Mouse (Mus musculus) kidney, embryonic 14.5 days (tissue): ENCODE measurements at regions not wholly inside any gene's neighbourhood (a gene's known extent, or its start where the extent isn't known, plus 50 kb on each side); places are given as distances from the start of the nearest gene placed in this dataset.

Experiments
- ATAC-seq: fragments of 200-750 bp; cut with Nextera tagmentation; 2 replicates; pipeline ENCODE4 v1.8.0; 2017; ENCODE audit warnings: moderate number of reproducible peaks, mild to moderate bottlenecking, moderate TSS enrichment, moderate library complexity; ENCODE audit not compliant: low FRiP score, low TSS enrichment
- H3K27ac ChIP-seq: fragments of 300-500 bp; sonication (generic); 2 replicates; pipeline ENCODE4 v1.5.1; 2014; ENCODE audit warnings: low read depth, mild to moderate bottlenecking, low read length, moderate library complexity, mixed read lengths
- H3K27me3 ChIP-seq: fragments of 300-500 bp; sonication (generic); 2 replicates; pipeline ENCODE4 v1.6.1; 2014; ENCODE audit warnings: mild to moderate bottlenecking, low read length; ENCODE audit not compliant: control insufficient read depth, insufficient read depth
- H3K36me3 ChIP-seq: fragments of 300-500 bp; sonication (generic); 2 replicates; pipeline ENCODE4 v1.6.1; 2014; ENCODE audit warnings: low read length, mixed read lengths; ENCODE audit not compliant: control insufficient read depth, insufficient read depth
- H3K4me1 ChIP-seq: fragments of 300-500 bp; sonication (generic); 2 replicates; pipeline ENCODE4 v1.6.1; 2014; ENCODE audit warnings: low read length, mixed read lengths; ENCODE audit not compliant: control insufficient read depth, insufficient read depth
- H3K4me2 ChIP-seq: fragments of 300-500 bp; sonication (generic); replicated peaks from 2 replicates; pipeline ENCODE4 v1.6.1; 2014; ENCODE audit warnings: low read depth, mild to moderate bottlenecking, low read length
- H3K4me3 ChIP-seq: fragments of 300-500 bp; sonication (generic); 2 replicates; pipeline ENCODE4 v1.5.1; 2014; ENCODE audit warnings: mild to moderate bottlenecking, low read length
- H3K9ac ChIP-seq: fragments of 300-500 bp; sonication (generic); 2 replicates; pipeline ENCODE4 v1.6.1; 2014; ENCODE audit warnings: low read depth, mild to moderate bottlenecking, low read length, moderate library complexity
- H3K9me3 ChIP-seq: fragments of 300-500 bp; sonication (generic); 2 replicates; pipeline ENCODE4 v1.6.1; 2016; ENCODE audit warnings: low read length; ENCODE audit not compliant: control insufficient read depth
- WGBS: fragments of 180-500 bp; shearing (Covaris S2); extraction: QIAGEN DNeasy Blood & Tissue Kit; methylation state at CpG from one replicate; pipeline ENCODE4 v1.1.7; 2014; 5-methylcytosine and 5-hydroxymethylcytosine counted together

- H3K27me3 ChIP-seq: no peaks in the 10 kb centered on the region
- no peaks in the 10 kb centered on the region for H3K36me3 ChIP-seq
- H3K27ac ChIP-seq: no peak overlapping the region
- H3K4me3 ChIP-seq: no peak overlapping the region
- H3K4me2 ChIP-seq: no peak overlapping the region
- WGBS: 79% methylated on average over 3 of the region's 3 CpGs
- no peaks in the 10 kb centered on the region for H3K4me1 ChIP-seq
- no peak for ATAC-seq
- H3K9ac ChIP-seq: no peak overlapping the region
- H3K9me3 ChIP-seq: no peaks in the 10 kb centered on the region
Measured at GRCm38 (mm10) chr3:149379249-149379865, 389.0 kb upstream of the Adgrl2 start.

DNA sequence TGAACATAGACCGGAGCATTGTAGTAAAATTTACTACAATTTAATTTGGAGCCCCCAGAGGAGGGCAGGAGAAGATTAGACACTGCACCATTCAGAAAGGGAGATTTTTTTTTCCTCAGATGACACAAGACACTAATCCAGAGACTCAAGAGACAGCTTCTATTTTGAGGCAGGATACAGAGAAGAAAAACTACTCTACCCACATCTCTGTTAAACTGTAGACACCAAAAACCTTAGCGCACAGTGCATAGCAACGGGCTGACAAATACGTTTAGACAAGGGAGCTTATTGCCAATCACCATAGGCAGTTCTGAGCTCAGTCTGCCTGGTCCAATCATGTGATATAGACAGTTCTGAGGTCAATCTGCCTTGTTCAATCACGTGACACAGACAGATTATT, 381.1 kb upstream of the Adgrl2 start:
- WGBS: 88% methylated on average over 5 of the region's 5 CpGs
- Histone ChIP-seq H3K9ac (no peak overlapping the region), H3K36me3 (no peaks in the 10 kb centered on the region), H3K4me2 (no peak overlapping the region), H3K27ac (no peak overlapping the region), H3K27me3 (no peaks in the 10 kb centered on the region), H3K9me3 (no peaks in the 10 kb centered on the region), H3K4me3 (no peak overlapping the region), H3K4me1 (no peaks in the 10 kb centered on the region)
- ATAC-seq: no peak

DNA sequence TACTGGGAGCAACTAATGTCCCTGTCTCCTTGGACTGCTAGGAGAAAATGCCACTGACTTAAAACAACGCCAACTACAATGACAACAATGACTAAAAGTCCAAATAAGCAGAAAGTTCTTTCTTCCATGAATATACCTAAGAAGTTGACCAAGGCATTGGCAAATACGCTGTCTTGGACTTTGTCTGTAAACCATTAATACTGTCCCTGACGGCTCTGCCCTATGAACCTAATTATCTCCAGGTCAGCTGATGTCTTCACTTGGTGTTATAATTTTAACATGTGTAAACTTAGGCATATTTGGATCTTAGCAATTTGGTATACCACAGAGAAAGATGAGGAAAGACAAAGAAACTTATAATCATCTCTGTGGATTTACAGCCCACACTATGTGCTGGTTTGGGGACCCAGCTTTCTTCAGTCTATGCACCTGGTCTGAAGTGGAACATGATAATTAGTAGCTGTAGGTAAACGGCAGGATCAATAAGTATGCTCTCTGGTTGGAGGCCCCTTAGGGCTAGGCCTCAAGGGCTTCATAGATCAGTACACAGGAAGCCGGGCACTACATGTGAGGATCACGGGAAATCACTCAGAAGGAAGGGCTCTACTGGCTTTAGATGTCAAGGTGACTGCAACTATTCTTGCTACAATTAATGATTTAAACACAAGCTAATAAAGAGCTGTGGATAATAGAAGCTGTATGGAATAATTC, 380.3 kb upstream of the Adgrl2 start:
- no peak overlapping the region for H3K9ac ChIP-seq
- H3K9me3 ChIP-seq: no peaks in the 10 kb centered on the region
- H3K27me3 ChIP-seq: no peaks in the 10 kb centered on the region
- H3K4me2 ChIP-seq: no peak overlapping the region
- H3K4me1 ChIP-seq: no peaks in the 10 kb centered on the region
- ATAC-seq: no peak
- no peak overlapping the region for H3K4me3 ChIP-seq
- WGBS: 88% methylated on average over 6 of the region's 6 CpGs
- H3K36me3 ChIP-seq: no peaks in the 10 kb centered on the region
- no peak overlapping the region for H3K27ac ChIP-seq

DNA sequence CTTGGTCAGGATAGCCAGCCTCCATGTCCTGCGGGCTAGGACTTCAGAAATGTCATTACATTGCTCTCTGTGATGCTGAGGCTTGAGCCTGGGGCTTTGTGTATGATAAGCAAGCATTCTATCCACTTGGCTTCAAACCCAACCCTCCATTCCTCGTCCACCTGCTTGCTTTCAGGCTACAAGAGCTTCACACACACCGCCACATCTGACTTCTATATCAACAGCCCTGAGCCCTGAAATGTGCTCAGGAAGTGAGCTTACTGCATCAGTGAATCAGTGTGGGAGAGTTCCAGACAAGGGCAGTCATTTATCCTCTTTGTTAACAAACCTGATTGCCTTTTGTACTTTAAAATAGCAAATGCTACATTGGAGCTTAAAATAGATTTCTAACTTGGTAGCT, 377.5 kb upstream of the Adgrl2 start:
- H3K4me3 ChIP-seq: no peak overlapping the region

GRCm38 (mm10) chr3:149360164-149360563, 369.8 kb upstream of the Adgrl2 start:
- Histone ChIP-seq H3K4me3 (no peak overlapping the region), H3K27me3 (no peaks in the 10 kb centered on the region), H3K4me1 (no peaks in the 10 kb centered on the region), H3K9me3 (no peaks in the 10 kb centered on the region), H3K27ac (no peak overlapping the region), H3K36me3 (no peaks in the 10 kb centered on the region), H3K9ac (no peak overlapping the region), H3K4me2 (no peak overlapping the region)
- 72% methylated on average over 2 of the region's 2 CpGs for WGBS
- ATAC-seq: no peak

More for the DNA sequence above, 377.5 kb upstream of the Adgrl2 start:
- no peaks in the 10 kb centered on the region for H3K4me1 ChIP-seq
- H3K27me3 ChIP-seq: no peaks in the 10 kb centered on the region
- no peak overlapping the region for H3K27ac ChIP-seq
- ATAC-seq: peak; percentile 64; the same call in 1 of the 2 replicates
- no peaks in the 10 kb centered on the region for H3K9me3 ChIP-seq
- H3K9ac ChIP-seq: no peak overlapping the region
- no peaks in the 10 kb centered on the region for H3K36me3 ChIP-seq
- no peak overlapping the region for H3K4me2 ChIP-seq
- 42% methylated on average over 3 of the region's 3 CpGs for WGBS

- H3K9me3 ChIP-seq: no peaks in the 10 kb centered on the region
- no peak overlapping the region for H3K4me3 ChIP-seq
- H3K4me2 ChIP-seq: no peak overlapping the region
- no peaks in the 10 kb centered on the region for H3K36me3 ChIP-seq
- H3K27ac ChIP-seq: no peak overlapping the region
- no peak overlapping the region for H3K9ac ChIP-seq
- ATAC-seq: no peak
- H3K4me1 ChIP-seq: no peaks in the 10 kb centered on the region
- no peaks in the 10 kb centered on the region for H3K27me3 ChIP-seq
- WGBS: 34% methylated on average over 6 of the region's 6 CpGs
Measured at GRCm38 (mm10) chr3:149358570-149359193, 368.3 kb upstream of the Adgrl2 start.

DNA sequence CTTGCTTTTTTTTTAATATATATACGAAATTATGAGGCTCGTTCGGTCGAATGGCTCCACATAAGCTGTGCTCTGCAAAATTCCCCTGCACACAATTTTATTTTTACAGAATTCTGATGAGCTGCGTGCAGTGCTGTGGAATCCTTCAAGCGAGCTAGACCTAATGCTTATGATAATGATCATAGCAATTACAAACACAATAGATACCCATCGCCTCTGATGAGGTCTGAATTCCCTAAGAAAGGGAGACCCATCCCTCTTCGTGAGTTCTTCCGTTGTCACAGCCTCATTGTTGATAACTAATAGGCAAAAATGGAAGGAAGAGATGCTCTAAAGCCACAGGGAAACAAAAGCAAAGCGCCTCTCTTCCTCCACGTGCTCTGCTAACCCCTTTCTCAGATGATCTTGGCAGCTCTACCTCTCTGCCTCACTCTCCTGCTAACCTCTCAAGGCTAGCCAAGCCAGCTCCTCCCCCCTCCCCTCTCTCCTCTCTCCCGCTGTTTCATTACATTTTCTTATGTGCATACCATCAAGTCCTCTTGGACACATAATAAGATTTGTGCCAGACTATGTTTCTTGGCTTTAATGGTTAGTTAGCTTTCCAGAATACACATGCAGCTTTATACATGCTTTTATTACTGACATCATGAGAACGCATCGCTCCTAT, 367.7 kb upstream of the Adgrl2 start:
- Histone ChIP-seq H3K27ac (no peak overlapping the region), H3K4me3 (no peak overlapping the region), H3K9ac (no peak overlapping the region), H3K9me3 (no peaks in the 10 kb centered on the region), H3K4me1 (no peaks in the 10 kb centered on the region), H3K4me2 (no peak overlapping the region), H3K27me3 (no peaks in the 10 kb centered on the region), H3K36me3 (no peaks in the 10 kb centered on the region)
- 52% methylated on average over 14 of the region's 14 CpGs for WGBS
- peak; percentile 43; the same call in 1 of the 2 replicates for ATAC-seq

DNA sequence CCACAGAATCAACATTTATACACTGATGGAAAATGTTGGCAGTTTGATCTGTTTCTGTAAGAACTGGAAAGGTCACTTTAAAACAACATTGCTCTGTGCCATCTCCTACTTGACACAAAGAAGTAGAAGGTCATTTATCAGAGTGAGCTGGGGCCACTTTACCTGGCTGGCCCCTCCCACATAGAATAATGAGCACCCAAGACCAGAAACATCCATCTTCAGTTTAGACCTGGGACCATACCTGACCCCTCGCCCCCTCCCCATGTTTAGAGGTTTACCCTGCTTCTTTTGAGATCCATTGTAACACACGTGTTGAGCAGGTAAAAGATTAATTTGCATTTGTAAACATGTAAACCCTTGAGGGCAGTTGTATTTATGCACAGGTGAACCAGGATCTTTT, 366.8 kb upstream of the Adgrl2 start:
- Histone ChIP-seq H3K9ac (no peak overlapping the region), H3K27ac (no peak overlapping the region), H3K9me3 (no peaks in the 10 kb centered on the region), H3K4me1 (no peaks in the 10 kb centered on the region), H3K4me2 (no peak overlapping the region), H3K27me3 (no peaks in the 10 kb centered on the region), H3K36me3 (no peaks in the 10 kb centered on the region), H3K4me3 (no peak overlapping the region)
- WGBS: 47% methylated on average over 2 of the region's 2 CpGs
- no peak for ATAC-seq

- Histone ChIP-seq H3K36me3 (no peaks in the 10 kb centered on the region), H3K27me3 (no peaks in the 10 kb centered on the region), H3K4me2 (no peak overlapping the region), H3K9me3 (no peaks in the 10 kb centered on the region), H3K4me1 (no peaks in the 10 kb centered on the region), H3K27ac (no peak overlapping the region), H3K9ac (no peak overlapping the region), H3K4me3 (no peak overlapping the region)
- WGBS: 89% methylated on average over 11 of the region's 11 CpGs
- no peak for ATAC-seq
Measured at GRCm38 (mm10) chr3:149355362-149355761, 365.0 kb upstream of the Adgrl2 start.
